Mouse (Mus musculus) hindbrain, embryonic 16.5 days (tissue): ENCODE results near the gene Crispld2. TPM values are rescaled to one million over a fixed set of nuclear protein-coding genes. Genes with fewer than 3 reads are reported as not detected.
A peak's percentile ranks its signal among the peaks of the same experiment; 100 is the strongest.

Experiments
- ATAC-seq: fragments of 200-750 bp; cut with Nextera tagmentation; 2 replicates; pipeline ENCODE4 v1.8.0; 2017; ENCODE audit warnings: moderate TSS enrichment, moderate library complexity
- H3K27ac ChIP-seq: fragments of 300-500 bp; sonication (generic); 2 replicates; pipeline ENCODE4 v1.5.1; 2014; ENCODE audit warnings: low read depth, mild to moderate bottlenecking, control low read depth, low read length, moderate library complexity
- H3K27me3 ChIP-seq: fragments of 300-500 bp; sonication (generic); replicated peaks from 2 replicates; pipeline ENCODE4 v1.6.1; 2014; ENCODE audit warnings: low read length; ENCODE audit not compliant: control insufficient read depth, insufficient read depth
- H3K36me3 ChIP-seq: fragments of 300-500 bp; sonication (generic); 2 replicates; pipeline ENCODE4 v1.6.1; 2014; ENCODE audit warnings: mild to moderate bottlenecking, low read length, moderate library complexity, mixed read lengths; ENCODE audit not compliant: control insufficient read depth, insufficient read depth
- H3K4me1 ChIP-seq: fragments of 300-500 bp; sonication (generic); 2 replicates; pipeline ENCODE4 v1.6.1; 2014; ENCODE audit warnings: low read depth, low read length; ENCODE audit not compliant: control insufficient read depth, insufficient read depth
- H3K4me2 ChIP-seq: fragments of 300-500 bp; sonication (generic); 2 replicates; pipeline ENCODE4 v1.6.1; 2014; ENCODE audit warnings: mild to moderate bottlenecking, low read length, control low read depth, moderate library complexity
- H3K4me3 ChIP-seq: fragments of 300-500 bp; sonication (generic); 2 replicates; pipeline ENCODE4 v1.5.1; 2014; ENCODE audit warnings: mild to moderate bottlenecking, low read length, control low read depth, moderate library complexity
- H3K9ac ChIP-seq: fragments of 300-500 bp; sonication (generic); 2 replicates; pipeline ENCODE4 v1.6.1; 2014; ENCODE audit warnings: low read depth, mild to moderate bottlenecking, control low read depth, low read length, moderate library complexity
- H3K9me3 ChIP-seq: fragments of 300-500 bp; sonication (generic); 2 replicates; pipeline ENCODE4 v1.6.1; 2014; ENCODE audit warnings: mild to moderate bottlenecking, low read length, moderate library complexity; ENCODE audit not compliant: control insufficient read depth
- WGBS: fragments of 180-500 bp; shearing (Covaris S2); extraction: QIAGEN DNeasy Blood & Tissue Kit; methylation state at CpG from one replicate; pipeline ENCODE4 v1.1.7; 2014; 5-methylcytosine and 5-hydroxymethylcytosine counted together
- polyA plus RNA-seq: library from polyadenylated mRNA; unstranded; fragments of >200 nt; fragmentation: Nextera tagmentation; extraction: Ambion mirVana; gene quantifications from 2 replicates; pipeline ENCODE4 v1.2.1, GENCODE M21; 2015

Gene Crispld2
- polyA plus RNA-seq, 1 experiment from 2014 or later: 2.7 TPM

GRCm38 (mm10) chr8:120100388-120101067 is 108.3 kb downstream of the Crispld2 start:
- no peaks in the 10 kb centered on the region for H3K36me3 ChIP-seq
- H3K4me3 ChIP-seq: peak overlapping the region; percentile 84
- whole genome bisulfite sequencing: 8% methylated on average over 22 of the region's 25 CpGs
- peak overlapping the region; percentile 89 for H3K9ac ChIP-seq
- ATAC-seq: no peak
- no peaks in the 10 kb centered on the region for H3K27me3 ChIP-seq
- peaks cover 23% of the 10 kb centered on the region for H3K4me1 ChIP-seq
- peak overlapping the region; percentile 71 for H3K4me2 ChIP-seq
- H3K9me3 ChIP-seq: no peaks in the 10 kb centered on the region
- peak overlapping the region; percentile 93 for H3K27ac ChIP-seq

GRCm38 (mm10) chr8:120101068-120101972 is 109.1 kb downstream of the Crispld2 start, which contains the start of gene Zdhhc7:
TSS of gene Zdhhc7 (minus strand) at chr8:120101482.
- Histone ChIP-seq H3K4me2 (peak within 1 kb of the TSS; percentile 71), H3K27me3 (no peaks in the 10 kb centered on the region), H3K36me3 (no peaks in the 10 kb centered on the region), H3K27ac (peak within 1 kb of the TSS; percentile 93), H3K9me3 (no peaks in the 10 kb centered on the region), H3K4me1 (peaks cover 23% of the 10 kb centered on the region), H3K4me3 (peak within 1 kb of the TSS; percentile 84), H3K9ac (peak within 1 kb of the TSS; percentile 89)
- under 1% methylated on average over 72 of the region's 88 CpGs for WGBS
- peak; percentile 87 for ATAC-seq

Other genes with a start within 250 kb of the Crispld2 start
- gene Tldc1, start 214.0 kb upstream of the Crispld2 start, polyA plus RNA-seq: 11.4 and 13.4 TPM in 2 replicates
- gene Cotl1, start 151.9 kb upstream of the Crispld2 start, polyA plus RNA-seq: 112 and 127 TPM in 2 replicates
- gene Klhl36, start 130.2 kb upstream of the Crispld2 start, polyA plus RNA-seq: 20.3 and 20.5 TPM in 2 replicates
- gene Usp10, start 82.1 kb upstream of the Crispld2 start, polyA plus RNA-seq: 120 and 152 TPM in 2 replicates
- gene Gm20388, start 81.6 kb upstream of the Crispld2 start, polyA plus RNA-seq: 9.8 and 12.4 TPM in 2 replicates
- 28.0 and 29.3 TPM in 2 replicates for gene Zdhhc7, start 109.0 kb downstream of the Crispld2 start, polyA plus RNA-seq
- 32.6 and 38.0 TPM in 2 replicates for gene 6430548M08Rik, start 121.7 kb downstream of the Crispld2 start, polyA plus RNA-seq
- 1.8 and 2.6 TPM in 2 replicates for gene Fam92b, start 185.0 kb downstream of the Crispld2 start, polyA plus RNA-seq
- gene Gse1, start 236.0 kb downstream of the Crispld2 start, polyA plus RNA-seq: 10.7 and 14.8 TPM in 2 replicates